Mouse (Mus musculus) CH12.LX (cell line): Measurements from ENCODE around the gene Gm867.

Experiments
- ELF1 ChIP-seq: IDR thresholded peaks from 2 replicates; pipeline ENCODE4 v1.6.1; 2014; ENCODE audit warnings: low read depth, mild to moderate bottlenecking, inconsistent platforms, low read length, improper control_type of control experiment
- GABPA ChIP-seq: IDR thresholded peaks from 2 replicates; pipeline ENCODE4 v1.6.1; 2012; ENCODE audit warnings: low read depth, low read length, improper control_type of control experiment, inconsistent platforms; ENCODE audit not compliant: insufficient replicate concordance
- USF1 ChIP-seq: IDR thresholded peaks from 2 replicates; pipeline ENCODE4 v1.6.1; 2014; ENCODE audit warnings: low read depth, mild to moderate bottlenecking, inconsistent platforms, low read length, improper control_type of control experiment
- USF2 ChIP-seq: conservative IDR thresholded peaks from 2 replicates; pipeline ENCODE4 v1.6.1; 2011; ENCODE audit warnings: low read depth, low read length, improper control_type of control experiment
- ZNF384 ChIP-seq: IDR thresholded peaks from 2 replicates; pipeline ENCODE4 v1.6.1; 2012; ENCODE audit warnings: low read depth, low read length, improper control_type of control experiment, inconsistent platforms

- TF ChIP-seq GABPA (no peak), ZNF384 (no peak), ELF1 (no peak), USF1 (no peak), USF2 (no peak)
Measured at GRCm38 (mm10) chr10:75921726-75922560, 18.5 kb downstream of the Gm867 start.
